Mouse (Mus musculus) myocyte (in vitro differentiated cells): ENCODE measurements around the gene Unc45a. TPM values are rescaled to one million over a fixed set of nuclear protein-coding genes. Genes with fewer than 3 reads are reported as not detected.

Source experiments
- H3K27me3 ChIP-seq: one replicate; pipeline ENCODE4 v1.6.1; 2011; ENCODE audit not compliant: control insufficient read depth, insufficient read depth, insufficient read length
- H3K36me3 ChIP-seq: one replicate; pipeline ENCODE4 v1.6.1; 2011; ENCODE audit not compliant: control insufficient read depth, insufficient read depth
- H3K4me2 ChIP-seq: one replicate; pipeline ENCODE4 v1.6.1; 2011; ENCODE audit warnings: low read depth, control low read depth
- H3K4me3 ChIP-seq: one replicate; pipeline ENCODE4 v1.5.1; 2011; ENCODE audit warnings: mild to moderate bottlenecking, control low read depth, moderate library complexity
- H3K79me2 ChIP-seq: one replicate; pipeline ENCODE4 v1.6.1; 2011; ENCODE audit not compliant: control insufficient read depth, insufficient read depth
- H3ac ChIP-seq: one replicate; pipeline ENCODE4 v1.6.1; 2011; ENCODE audit not compliant: control insufficient read depth, insufficient read length
- CEBPB ChIP-seq: IDR thresholded peaks from 2 replicates; pipeline ENCODE4 v1.6.1; 2011; ENCODE audit warnings: mild to moderate bottlenecking, moderate library complexity; ENCODE audit not compliant: poor library complexity, insufficient read depth, severe bottlenecking
- E2F4 ChIP-seq: IDR thresholded peaks from one replicate; pipeline ENCODE4 v1.6.1; 2011; ENCODE audit warnings: mild to moderate bottlenecking, control low read depth, moderate library complexity; ENCODE audit not compliant: insufficient read depth
- MAX ChIP-seq: IDR thresholded peaks from one replicate; pipeline ENCODE4 v1.6.1; 2011; ENCODE audit warnings: low read depth, mild to moderate bottlenecking, control low read depth
- MYOD1 ChIP-seq, 3 experiments: IDR thresholded peaks; one replicate each; pipeline ENCODE4 v1.6.1; 2011; ENCODE audit warnings: control low read depth in 2 of 3, low read depth in 2 of 3, mild to moderate bottlenecking in 2 of 3, moderate library complexity in 1 of 3; ENCODE audit not compliant: insufficient read length in 2 of 3, control insufficient read depth in 1 of 3
- MYOG ChIP-seq, 3 experiments: IDR thresholded peaks; one replicate each; pipeline ENCODE4 v1.6.1; 2011; ENCODE audit warnings: control low read depth in 2 of 3, low read depth in 2 of 3, mild to moderate bottlenecking in 2 of 3; ENCODE audit not compliant: insufficient read length in 2 of 3, control insufficient read depth in 1 of 3, insufficient read depth in 1 of 3
- POLR2A ChIP-seq: IDR thresholded peaks from one replicate; pipeline ENCODE4 v1.6.1; 2011; ENCODE audit warnings: low read depth, mild to moderate bottlenecking, control low read depth, moderate library complexity; ENCODE audit not compliant: insufficient read length
- POLR2AphosphoS2 ChIP-seq: IDR thresholded peaks from one replicate; pipeline ENCODE4 v1.6.1; 2011; ENCODE audit warnings: low read depth, control low read depth; ENCODE audit not compliant: insufficient read length
- REST ChIP-seq: IDR thresholded peaks from one replicate; pipeline ENCODE4 v1.6.1; 2011; ENCODE audit warnings: mild to moderate bottlenecking, control low read depth, moderate library complexity; ENCODE audit not compliant: insufficient read depth, insufficient read length
- SRF ChIP-seq: IDR thresholded peaks from one replicate; pipeline ENCODE4 v1.6.1; 2011; ENCODE audit warnings: low read depth; ENCODE audit not compliant: control insufficient read depth, insufficient read length
- TCF12 ChIP-seq: IDR thresholded peaks from one replicate; pipeline ENCODE4 v1.6.1; 2011; ENCODE audit warnings: mild to moderate bottlenecking, control low read depth; ENCODE audit not compliant: poor library complexity, insufficient read depth, severe bottlenecking
- TCF3 ChIP-seq: IDR thresholded peaks from one replicate; pipeline ENCODE4 v1.6.1; 2011; ENCODE audit warnings: low read depth, control low read depth; ENCODE audit not compliant: insufficient read length
- USF1 ChIP-seq: IDR thresholded peaks from one replicate; pipeline ENCODE4 v1.6.1; 2011; ENCODE audit warnings: low read depth, mild to moderate bottlenecking, control low read depth, moderate library complexity
- polyA plus RNA-seq: library from polyadenylated mRNA; unstranded; fragments of >200 nt; fragmentation: generic; extraction: Trizol; gene quantifications from one replicate; pipeline ENCODE4 v1.2.1, GENCODE M21; 2012; ENCODE audit warnings: missing spikeins

Gene Unc45a
- polyA plus RNA-seq, 1 experiment: 38.4 TPM

DNA sequence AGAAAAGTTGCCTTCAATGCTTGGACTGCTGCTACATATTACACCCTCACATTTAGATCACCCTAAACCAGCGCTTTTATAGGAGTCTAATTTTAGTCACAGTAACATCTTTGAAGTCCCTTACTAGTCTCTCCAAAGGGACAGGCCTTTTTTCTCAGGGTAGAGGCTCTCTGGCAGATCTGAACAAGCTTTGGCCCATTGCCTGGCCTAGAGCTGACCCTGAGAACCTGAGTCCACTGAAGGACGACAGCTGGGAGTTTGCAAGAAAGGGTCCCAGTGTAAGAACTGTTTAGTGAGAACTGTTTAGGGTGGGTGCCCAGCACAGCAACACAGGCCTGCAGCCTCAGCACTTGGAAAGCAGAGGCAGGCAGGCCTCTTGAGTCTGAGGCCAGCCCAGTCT is 25.0 kb upstream of the Unc45a start:
- no peak for TF ChIP-seq CEBPB
- TF ChIP-seq TCF3: no peak
- TF ChIP-seq REST: no peak
- no peak for TF ChIP-seq POLR2AphosphoS2
- no peak for TF ChIP-seq USF1
- no peak for TF ChIP-seq MYOG (IDR thresholded peaks at IDR 0.05; ENCODE audit: control insufficient read depth in 1 of 3, insufficient read depth in 1 of 3, insufficient read length in 2 of 3, low read depth in 2 of 3)
- no peak for TF ChIP-seq E2F4
- no peak for TF ChIP-seq SRF
- no peak for TF ChIP-seq POLR2A
- TF ChIP-seq MYOD1 (IDR thresholded peaks at IDR 0.05; ENCODE audit: control insufficient read depth in 1 of 3, insufficient read length in 2 of 3, low read depth in 2 of 3): no peak
- TF ChIP-seq TCF12: no peak
- no peak for TF ChIP-seq MAX
- H3K79me2 ChIP-seq: no peaks in the 10 kb centered on the region
- no peak overlapping the region for H3K4me3 ChIP-seq
- no peak overlapping the region for H3ac ChIP-seq
- peaks cover 6% of the 10 kb centered on the region for H3K36me3 ChIP-seq
- H3K4me2 ChIP-seq: no peak overlapping the region
- no peaks in the 10 kb centered on the region for H3K27me3 ChIP-seq

DNA sequence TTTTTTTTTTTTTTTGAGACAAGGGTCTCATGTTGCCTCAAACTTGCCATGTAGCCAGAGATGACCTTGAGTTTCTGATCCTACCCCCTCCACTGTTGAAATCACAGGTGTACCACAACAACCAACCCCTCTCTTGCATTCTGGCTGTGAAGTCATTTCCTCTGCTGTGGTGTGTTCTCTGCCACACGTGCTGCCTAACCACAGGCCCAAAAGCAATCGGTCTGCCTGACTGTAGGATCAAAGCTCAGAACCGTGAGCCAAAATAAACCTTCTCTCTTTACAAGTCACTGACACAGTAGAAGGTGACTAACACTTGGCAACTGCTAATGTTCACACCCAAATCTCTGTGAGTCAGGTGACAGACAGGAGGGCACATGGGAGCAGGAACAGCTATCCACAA is 19.6 kb upstream of the Unc45a start:
- Histone ChIP-seq H3K4me2 (no peak overlapping the region), H3ac (no peak overlapping the region), H3K36me3 (peaks cover 6% of the 10 kb centered on the region), H3K4me3 (no peak overlapping the region), H3K79me2 (no peaks in the 10 kb centered on the region), H3K27me3 (no peaks in the 10 kb centered on the region)
- TF ChIP-seq POLR2A (no peak), USF1 (no peak), MYOD1 (IDR thresholded peaks at IDR 0.05; ENCODE audit: control insufficient read depth in 1 of 3, insufficient read length in 2 of 3, low read depth in 2 of 3) (no peak), POLR2AphosphoS2 (no peak), TCF12 (no peak), TCF3 (no peak), E2F4 (no peak), MAX (no peak), SRF (no peak), REST (no peak), MYOG (IDR thresholded peaks at IDR 0.05; ENCODE audit: control insufficient read depth in 1 of 3, insufficient read depth in 1 of 3, insufficient read length in 2 of 3, low read depth in 2 of 3) (no peak), CEBPB (no peak)

DNA sequence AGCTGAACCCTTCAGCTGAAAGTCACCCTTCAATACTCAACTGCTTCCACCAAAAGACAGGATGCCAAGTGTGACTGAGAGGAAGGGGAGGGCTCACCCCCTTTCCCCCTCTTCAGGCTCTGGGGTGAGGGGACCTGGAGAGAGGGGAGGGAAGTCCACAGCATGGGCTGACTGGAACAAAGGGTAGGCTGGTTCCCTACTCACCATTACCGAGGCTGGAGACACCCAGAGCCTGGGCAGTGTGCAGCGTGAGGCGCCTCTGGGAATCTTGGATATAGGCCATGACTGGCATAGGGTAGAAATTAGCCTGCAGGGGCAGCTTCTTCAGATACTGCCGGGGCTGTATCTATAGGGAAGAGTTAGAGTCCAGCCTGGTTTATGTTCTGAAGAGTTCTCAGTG is 17.2 kb upstream of the Unc45a start:
- peaks cover 6% of the 10 kb centered on the region for H3K36me3 ChIP-seq
- H3K79me2 ChIP-seq: no peaks in the 10 kb centered on the region
- no peak overlapping the region for H3K4me3 ChIP-seq
- TF ChIP-seq MYOG (IDR thresholded peaks at IDR 0.05; ENCODE audit: control insufficient read depth in 1 of 3, insufficient read depth in 1 of 3, insufficient read length in 2 of 3, low read depth in 2 of 3) (no peak), CEBPB (no peak), REST (no peak), USF1 (no peak)
- no peak overlapping the region for H3K4me2 ChIP-seq
- H3K27me3 ChIP-seq: no peaks in the 10 kb centered on the region
- H3ac ChIP-seq: no peak overlapping the region

- Histone ChIP-seq H3K4me2 (no peak overlapping the region), H3K36me3 (peaks cover 6% of the 10 kb centered on the region), H3ac (no peak overlapping the region), H3K79me2 (no peaks in the 10 kb centered on the region), H3K4me3 (no peak overlapping the region), H3K27me3 (no peaks in the 10 kb centered on the region)
- no peak for TF ChIP-seq USF1
- TF ChIP-seq POLR2AphosphoS2: no peak
- TF ChIP-seq CEBPB: no peak
- TF ChIP-seq E2F4: no peak
- TF ChIP-seq MYOG (IDR thresholded peaks at IDR 0.05; ENCODE audit: control insufficient read depth in 1 of 3, insufficient read depth in 1 of 3, insufficient read length in 2 of 3, low read depth in 2 of 3): no peak
Measured at GRCm38 (mm10) chr7:80357156-80357555, 16.4 kb upstream of the Unc45a start.

GRCm38 (mm10) chr7:80356351-80356750 is 15.5 kb upstream of the Unc45a start:
- H3K4me2 ChIP-seq: no peak overlapping the region
- no peaks in the 10 kb centered on the region for H3K79me2 ChIP-seq
- no peaks in the 10 kb centered on the region for H3K27me3 ChIP-seq
- H3ac ChIP-seq: no peak overlapping the region
- H3K36me3 ChIP-seq: no peaks in the 10 kb centered on the region
- TF ChIP-seq MYOD1 (IDR thresholded peaks at IDR 0.05; ENCODE audit: control insufficient read depth in 1 of 3, insufficient read length in 2 of 3, low read depth in 2 of 3) (no peak), USF1 (no peak), MYOG (IDR thresholded peaks at IDR 0.05; ENCODE audit: control insufficient read depth in 1 of 3, insufficient read depth in 1 of 3, insufficient read length in 2 of 3, low read depth in 2 of 3) (no peak), SRF (no peak), POLR2A (no peak), E2F4 (no peak), TCF12 (no peak), MAX (no peak), POLR2AphosphoS2 (no peak), REST (no peak), TCF3 (no peak), CEBPB (no peak)
- no peak overlapping the region for H3K4me3 ChIP-seq
